20 mouse cellular contexts compared by ENCODE assay signal in the genomic region with DNA sequence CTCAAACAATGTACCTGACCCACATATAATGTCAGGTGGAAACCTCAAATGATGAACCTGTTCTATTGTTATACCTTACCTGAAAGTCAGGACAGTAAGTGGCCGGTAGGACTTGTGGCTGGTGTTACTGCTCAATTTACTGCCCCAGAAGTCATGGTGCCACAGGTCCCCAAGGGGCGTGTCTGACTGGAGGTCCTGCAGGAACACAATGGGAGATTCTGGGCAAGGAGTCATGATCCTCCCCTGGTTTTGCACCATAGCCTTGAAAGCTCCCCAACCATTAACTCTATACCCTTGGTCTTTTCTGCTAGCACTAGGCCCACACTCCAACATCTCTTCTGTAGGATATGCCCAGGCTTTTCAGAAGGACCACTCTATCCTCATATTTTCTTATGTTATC. TPM values are rescaled to one million over a fixed set of nuclear protein-coding genes. Genes with fewer than 3 reads are reported as not detected.
DNase-seq lines count a peak whose midpoint lies in the region; ATAC-seq and TF ChIP-seq lines count a peak whose summit lies in the region.
"Had no signal": no experiment of that assay in that cellular context is flagged by ENCODE, and none has a peak within 500 bp of the region (broad histone marks: within the 10 kb centered on the region; RNA-seq: fewer than 3 reads in every experiment).

No protein-coding gene starts in this region.

- no peak for ATAC-seq in heart, embryonic 11.5 days (replicated peaks; ENCODE audit: insufficient number of reproducible peaks, low FRiP score, low TSS enrichment)
- no peak for ATAC-seq in midbrain, embryonic 11.5 days (ENCODE audit: low FRiP score)
- no peak for ATAC-seq in midbrain, embryonic 15.5 days (replicated peaks)
- ATAC-seq in G1E (ENCODE audit: extremely low read depth, insufficient number of reproducible peaks, low FRiP score, poor library complexity, severe bottlenecking) = peak; percentile 11; the same call in 1 of the 2 replicates
- ATAC-seq: activated CD4-positive, CD25-positive, alpha-beta regulatory T cell, adult 4 months; CD4-positive, CD25-positive, alpha-beta regulatory T cell, adult 4 months; Patski had no signal

- DNase-seq in heart, adult 11 months = peak; percentile 70
- peak; percentile 74 for DNase-seq in midbrain, embryonic 11.5 days (ENCODE audit: low spot score, missing footprints)
- no peak for DNase-seq in G1E (ENCODE audit: low spot score)
- DNase-seq in frontal cortex, postnatal 14 days (ENCODE audit: low spot score in 2 of 2) = no peak
- DNase-seq: adrenal gland, adult 2 months; adrenal gland, adult 8-10 months; adrenal gland, postnatal 10 days; adrenal gland, postnatal 14 days; adrenal gland, postnatal 25 days; adrenal gland, postnatal 36 days; B cell, adult 2 months; cerebellum, adult 11 months; cerebellum, adult 11-12 months; cerebellum, adult 18-20 months had no signal

- H3K4me1 ChIP-seq in heart, embryonic 11.5 days (ENCODE audit: control insufficient read depth, insufficient read depth, low read length) = no peaks in the 10 kb centered on the region
- no peaks in the 10 kb centered on the region for H3K4me1 ChIP-seq in midbrain, embryonic 11.5 days (ENCODE audit: control insufficient read depth, insufficient read depth, low read length)
- no peaks in the 10 kb centered on the region for H3K4me1 ChIP-seq in midbrain, embryonic 15.5 days
- H3K4me1 ChIP-seq in G1E (ENCODE audit: insufficient read depth, low read depth, low read length) = peaks cover 2% of the 10 kb centered on the region; the same call in 1 of the 2 replicates

- H3K9me3 ChIP-seq in heart, embryonic 11.5 days (replicated peaks; ENCODE audit: control insufficient read depth, low read length) = no peaks in the 10 kb centered on the region
- no peaks in the 10 kb centered on the region for H3K9me3 ChIP-seq in midbrain, embryonic 11.5 days (ENCODE audit: control insufficient read depth, low read length)
- no peaks in the 10 kb centered on the region for H3K9me3 ChIP-seq in midbrain, embryonic 15.5 days
- H3K9me3 ChIP-seq in G1E (replicated peaks) = no peaks in the 10 kb centered on the region

- no peak overlapping the region for H3K4me2 ChIP-seq in heart, embryonic 11.5 days
- H3K4me2 ChIP-seq in midbrain, embryonic 11.5 days = no peak overlapping the region
- H3K4me2 ChIP-seq in midbrain, embryonic 15.5 days = no peak overlapping the region

- H3K9ac ChIP-seq in heart, embryonic 11.5 days (ENCODE audit: low read depth, low read length) = no peak overlapping the region
- H3K9ac ChIP-seq in midbrain, embryonic 11.5 days (ENCODE audit: low read length) = no peak overlapping the region
- no peak overlapping the region for H3K9ac ChIP-seq in midbrain, embryonic 15.5 days

- H3K36me3 ChIP-seq in heart, embryonic 11.5 days (ENCODE audit: control insufficient read depth, insufficient read depth, low read length) = peaks cover 6% of the 10 kb centered on the region; the same call in 1 of the 2 replicates
- peaks cover 5% of the 10 kb centered on the region for H3K36me3 ChIP-seq in midbrain, embryonic 11.5 days (ENCODE audit: control insufficient read depth, insufficient read depth, low read length)
- peaks cover 8% of the 10 kb centered on the region for H3K36me3 ChIP-seq in midbrain, embryonic 15.5 days (replicated peaks)
- H3K36me3 ChIP-seq in G1E (replicated peaks) = peaks cover 47% of the 10 kb centered on the region

- WGBS in heart, embryonic 11.5 days (ENCODE audit: insufficient replicate concordance) = 85% methylated on average over 2 of the region's 2 CpGs
- WGBS in midbrain, embryonic 11.5 days = 92% methylated on average over 2 of the region's 2 CpGs
- WGBS in midbrain, embryonic 15.5 days = 96% methylated on average over 2 of the region's 2 CpGs

- H3K4me3 ChIP-seq in heart, embryonic 11.5 days (ENCODE audit: low read depth, low read length) = no peak overlapping the region
- H3K4me3 ChIP-seq in midbrain, embryonic 11.5 days (ENCODE audit: low read depth, low read length) = no peak overlapping the region
- H3K4me3 ChIP-seq in midbrain, embryonic 15.5 days = no peak overlapping the region
- no peak overlapping the region for H3K4me3 ChIP-seq in G1E (ENCODE audit: low read depth, low read length)

- TF ChIP-seq CTCF in G1E (IDR thresholded peaks at IDR 0.05; ENCODE audit: low read depth, low read length) = no peak

- no peak overlapping the region for H3K27ac ChIP-seq in heart, embryonic 11.5 days (ENCODE audit: low read depth, low read length)
- H3K27ac ChIP-seq in midbrain, embryonic 11.5 days (ENCODE audit: low read depth, low read length) = no peak overlapping the region
- no peak overlapping the region for H3K27ac ChIP-seq in midbrain, embryonic 15.5 days

- H3K27me3 ChIP-seq in heart, embryonic 11.5 days (ENCODE audit: control insufficient read depth, insufficient read depth, low read length) = no peaks in the 10 kb centered on the region
- H3K27me3 ChIP-seq in midbrain, embryonic 11.5 days (ENCODE audit: control insufficient read depth, insufficient read depth, low read length) = no peaks in the 10 kb centered on the region
- H3K27me3 ChIP-seq in midbrain, embryonic 15.5 days (replicated peaks) = no peaks in the 10 kb centered on the region
- H3K27me3 ChIP-seq in G1E (ENCODE audit: insufficient read depth, low read length) = no peaks in the 10 kb centered on the region
- H3K27me3 ChIP-seq: CH12.LX, Patski had no signal

RNA-seq across cellular contexts. Expression of a gene that starts 10.7 kb away (rescaled TPM):
- polyA plus RNA-seq in heart, embryonic 11.5 days (2014; fragmentation: Nextera tagmentation; extraction: Ambion mirVana) = 21.7 and 23.9 TPM in 2 replicates
- 39.8 and 41.6 TPM in 2 replicates for polyA plus RNA-seq in midbrain, embryonic 11.5 days (2014; fragmentation: Nextera tagmentation; extraction: Ambion mirVana)
- 45.8 and 50.4 TPM in 2 replicates for polyA plus RNA-seq in midbrain, embryonic 15.5 days (2015; fragmentation: Nextera tagmentation; extraction: Ambion mirVana)
- 9.6 and 13.0 TPM in 2 replicates for total RNA-seq in G1E (2014; fragmentation: Nextera tagmentation)
- total RNA-seq in G1E (2017) = 12.6 TPM in 2 replicates
- polyA plus RNA-seq in G1E (2012) = 0.91 and 0.96 TPM in 2 replicates

RNA-seq across cellular contexts. Expression of a gene that starts 59.5 kb away (rescaled TPM):
- polyA plus RNA-seq in heart, embryonic 11.5 days (2014; fragmentation: Nextera tagmentation; extraction: Ambion mirVana) = 11.6 and 15.0 TPM in 2 replicates
- 5.2 and 5.5 TPM in 2 replicates for polyA plus RNA-seq in midbrain, embryonic 11.5 days (2014; fragmentation: Nextera tagmentation; extraction: Ambion mirVana)
- 10.3 TPM in 2 replicates for polyA plus RNA-seq in midbrain, embryonic 15.5 days (2015; fragmentation: Nextera tagmentation; extraction: Ambion mirVana)
- total RNA-seq in G1E (2014; fragmentation: Nextera tagmentation) = 73.2 and 74.6 TPM in 2 replicates
- total RNA-seq in G1E (2017) = 70.2 and 80.0 TPM in 2 replicates
- 20.2 and 26.5 TPM in 2 replicates for polyA plus RNA-seq in G1E (2012)

Comparison
In these comparisons a context has a peak if more than half of its experiments do, and no peak if none do; other contexts are left out.
1. DNase-seq: peak in heart, adult 11 months (single experiment) and midbrain, embryonic 11.5 days (single experiment); none in G1E (single experiment) and frontal cortex, postnatal 14 days (0 of 2).
2. RNA of a gene that starts 10.7 kb away (polyA plus RNA-seq): 45.8 to 50.4 TPM in midbrain, embryonic 15.5 days, 39.8 to 41.6 TPM in midbrain, embryonic 11.5 days and 21.7 to 23.9 TPM in heart, embryonic 11.5 days; 0.91 to 0.96 TPM in G1E; every median in the first group is over 10 times any median in the second.